ENCODE assay signal across 16 mouse cellular contexts in genomic region chr19:41759765-41760164, GRCm38 (mm10). TPM values are rescaled to one million over a fixed set of nuclear protein-coding genes. Genes with fewer than 3 reads are reported as not detected.
DNase-seq lines count a peak whose midpoint lies in the region; ATAC-seq and TF ChIP-seq lines count a peak whose summit lies in the region.
"Had no signal": no experiment of that assay in that cellular context is flagged by ENCODE, and none has a peak within 500 bp of the region (broad histone marks: within the 10 kb centered on the region; RNA-seq: fewer than 3 reads in every experiment).

No protein-coding gene starts in this region.

- H3K27me3 ChIP-seq in hindbrain, embryonic 15.5 days = 0 out of 2 replicates have a peak, but pooled peaks cover 4% of the 10 kb centered on the region
- H3K27me3 ChIP-seq in hindbrain, embryonic 11.5 days (ENCODE audit: control insufficient read depth, insufficient read depth, low read length) = no peaks in the 10 kb centered on the region
- no peaks in the 10 kb centered on the region for H3K27me3 ChIP-seq in midbrain, embryonic 14.5 days (ENCODE audit: control insufficient read depth, insufficient read depth, low read length)
- H3K27me3 ChIP-seq in midbrain, embryonic 11.5 days (ENCODE audit: control insufficient read depth, insufficient read depth, low read length) = no peaks in the 10 kb centered on the region
- no peaks in the 10 kb centered on the region for H3K27me3 ChIP-seq in midbrain, postnatal 0 days (ENCODE audit: insufficient read depth, low read length)
- H3K27me3 ChIP-seq in heart, embryonic 12.5 days (replicated peaks) = no peaks in the 10 kb centered on the region; the same call in 1 of the 2 replicates
- H3K27me3 ChIP-seq: liver, embryonic 13.5 days had no signal

- H3K9ac ChIP-seq in hindbrain, embryonic 15.5 days = no peak overlapping the region
- H3K9ac ChIP-seq in hindbrain, embryonic 11.5 days (ENCODE audit: low read depth, low read length) = no peak overlapping the region
- H3K9ac ChIP-seq in midbrain, embryonic 14.5 days (replicated peaks; ENCODE audit: low read length) = no peak overlapping the region
- no peak overlapping the region for H3K9ac ChIP-seq in midbrain, embryonic 11.5 days (ENCODE audit: low read length)
- H3K9ac ChIP-seq in midbrain, postnatal 0 days (replicated peaks; ENCODE audit: low read length, poor library complexity, severe bottlenecking) = no peak overlapping the region
- no peak overlapping the region for H3K9ac ChIP-seq in heart, embryonic 12.5 days
- H3K9ac ChIP-seq: liver, embryonic 13.5 days had no signal

- H3K27ac ChIP-seq in hindbrain, embryonic 15.5 days (replicated peaks) = no peak overlapping the region
- H3K27ac ChIP-seq in hindbrain, embryonic 11.5 days (ENCODE audit: low read depth, low read length) = no peak overlapping the region
- no peak overlapping the region for H3K27ac ChIP-seq in midbrain, embryonic 14.5 days (replicated peaks; ENCODE audit: low read depth, low read length)
- no peak overlapping the region for H3K27ac ChIP-seq in midbrain, embryonic 11.5 days (ENCODE audit: low read depth, low read length)
- no peak overlapping the region for H3K27ac ChIP-seq in midbrain, postnatal 0 days (ENCODE audit: low read depth, low read length)
- no peak overlapping the region for H3K27ac ChIP-seq in heart, embryonic 12.5 days (ENCODE audit: poor library complexity, severe bottlenecking)
- H3K27ac ChIP-seq: liver, embryonic 13.5 days had no signal

- no peaks in the 10 kb centered on the region for H3K4me1 ChIP-seq in hindbrain, embryonic 15.5 days (replicated peaks)
- peaks cover 3% of the 10 kb centered on the region; the same call in 1 of the 2 replicates for H3K4me1 ChIP-seq in hindbrain, embryonic 11.5 days (replicated peaks; ENCODE audit: control insufficient read depth, insufficient read depth, low read length)
- H3K4me1 ChIP-seq in midbrain, embryonic 14.5 days (ENCODE audit: control insufficient read depth, insufficient read depth, low read length) = no peaks in the 10 kb centered on the region
- no peaks in the 10 kb centered on the region for H3K4me1 ChIP-seq in midbrain, embryonic 11.5 days (ENCODE audit: control insufficient read depth, insufficient read depth, low read length)
- H3K4me1 ChIP-seq in midbrain, postnatal 0 days (ENCODE audit: insufficient read depth, low read length) = no peaks in the 10 kb centered on the region
- H3K4me1 ChIP-seq in heart, embryonic 12.5 days (replicated peaks) = no peaks in the 10 kb centered on the region
- H3K4me1 ChIP-seq: liver, embryonic 13.5 days had no signal

- no peaks in the 10 kb centered on the region for H3K9me3 ChIP-seq in hindbrain, embryonic 15.5 days
- H3K9me3 ChIP-seq in hindbrain, embryonic 11.5 days (ENCODE audit: control insufficient read depth, low read length) = no peaks in the 10 kb centered on the region
- no peaks in the 10 kb centered on the region for H3K9me3 ChIP-seq in midbrain, embryonic 14.5 days (ENCODE audit: control insufficient read depth, low read length)
- 0 out of 2 replicates have a peak, but pooled peaks cover 3% of the 10 kb centered on the region for H3K9me3 ChIP-seq in midbrain, embryonic 11.5 days (ENCODE audit: control insufficient read depth, low read length)
- H3K9me3 ChIP-seq in midbrain, postnatal 0 days (ENCODE audit: low read length) = no peaks in the 10 kb centered on the region
- H3K9me3 ChIP-seq in heart, embryonic 12.5 days (replicated peaks) = no peaks in the 10 kb centered on the region
- H3K9me3 ChIP-seq: G1E; liver, embryonic 13.5 days had no signal

- H3K4me2 ChIP-seq in hindbrain, embryonic 15.5 days = no peak overlapping the region
- H3K4me2 ChIP-seq in hindbrain, embryonic 11.5 days (replicated peaks; ENCODE audit: low read depth, low read length) = no peak overlapping the region
- no peak overlapping the region for H3K4me2 ChIP-seq in midbrain, embryonic 14.5 days (ENCODE audit: low read length)
- no peak overlapping the region for H3K4me2 ChIP-seq in midbrain, embryonic 11.5 days
- H3K4me2 ChIP-seq in midbrain, postnatal 0 days (ENCODE audit: low read depth, low read length, poor library complexity, severe bottlenecking) = no peak overlapping the region
- H3K4me2 ChIP-seq in heart, embryonic 12.5 days = no peak overlapping the region
- H3K4me2 ChIP-seq: liver, embryonic 13.5 days had no signal

- TF ChIP-seq CTCF in midbrain, postnatal 0 days (IDR thresholded peaks at IDR 0.05) = peak; percentile 71

- no peak overlapping the region for H3K4me3 ChIP-seq in hindbrain, embryonic 15.5 days
- H3K4me3 ChIP-seq in hindbrain, embryonic 11.5 days (ENCODE audit: low read depth, low read length) = no peak overlapping the region
- no peak overlapping the region for H3K4me3 ChIP-seq in midbrain, embryonic 14.5 days (replicated peaks; ENCODE audit: low read depth, low read length)
- H3K4me3 ChIP-seq in midbrain, embryonic 11.5 days (ENCODE audit: low read depth, low read length) = no peak overlapping the region
- no peak overlapping the region for H3K4me3 ChIP-seq in midbrain, postnatal 0 days (ENCODE audit: low read depth, low read length)
- H3K4me3 ChIP-seq in heart, embryonic 12.5 days = no peak overlapping the region
- H3K4me3 ChIP-seq: liver, embryonic 13.5 days had no signal

- no peaks in the 10 kb centered on the region for H3K36me3 ChIP-seq in hindbrain, embryonic 15.5 days
- H3K36me3 ChIP-seq in hindbrain, embryonic 11.5 days (ENCODE audit: control insufficient read depth, insufficient read depth, low read length) = no peaks in the 10 kb centered on the region
- H3K36me3 ChIP-seq in midbrain, embryonic 14.5 days (ENCODE audit: control insufficient read depth, insufficient read depth, low read length) = no peaks in the 10 kb centered on the region
- H3K36me3 ChIP-seq in midbrain, embryonic 11.5 days (ENCODE audit: control insufficient read depth, insufficient read depth, low read length) = no peaks in the 10 kb centered on the region
- H3K36me3 ChIP-seq in midbrain, postnatal 0 days (ENCODE audit: insufficient read depth, low read length) = no peaks in the 10 kb centered on the region
- H3K36me3 ChIP-seq in heart, embryonic 12.5 days = no peaks in the 10 kb centered on the region

- peak; percentile 19 for DNase-seq in adrenal gland, adult 2 months
- DNase-seq in adrenal gland, adult 18-20 months (ENCODE audit: low spot score in 2 of 2) = no peak
- DNase-seq in hindbrain, embryonic 11.5 days (ENCODE audit: low spot score) = no peak
- DNase-seq in midbrain, embryonic 14.5 days = peak; percentile 64
- DNase-seq in midbrain, embryonic 11.5 days (ENCODE audit: low spot score, missing footprints) = no peak
- DNase-seq in midbrain, postnatal 0 days (ENCODE audit: low spot score) = peak; percentile 58
- DNase-seq: B cell, adult 2 months; gastrocnemius, postnatal 36 days; liver, embryonic 13.5 days had no signal

- peak; percentile 18; the same call in 1 of the 2 replicates for ATAC-seq in hindbrain, embryonic 15.5 days (ENCODE audit: low FRiP score, low read depth)
- no peak for ATAC-seq in hindbrain, embryonic 11.5 days (ENCODE audit: low FRiP score)
- ATAC-seq in midbrain, embryonic 14.5 days (ENCODE audit: low FRiP score, low TSS enrichment) = no peak
- ATAC-seq in midbrain, embryonic 11.5 days (ENCODE audit: low FRiP score) = no peak
- ATAC-seq in midbrain, postnatal 0 days (ENCODE audit: low FRiP score) = no peak
- ATAC-seq in heart, embryonic 12.5 days (ENCODE audit: insufficient number of reproducible peaks, low FRiP score) = no peak
- ATAC-seq: inflammation-experienced regulatory T-cells, adult 6 months had no signal

- WGBS in hindbrain, embryonic 15.5 days = 79% methylated on average over 6 of the region's 6 CpGs
- WGBS in hindbrain, embryonic 11.5 days = 78% methylated on average over 6 of the region's 6 CpGs
- WGBS in midbrain, embryonic 14.5 days = 88% methylated on average over 6 of the region's 6 CpGs
- 85% methylated on average over 6 of the region's 6 CpGs for WGBS in midbrain, embryonic 11.5 days
- WGBS in midbrain, postnatal 0 days = 78% methylated on average over 6 of the region's 6 CpGs
- 81% methylated on average over 6 of the region's 6 CpGs for WGBS in heart, embryonic 12.5 days

RNA-seq across cellular contexts. Expression of gene Slit1, which starts 16.3 kb away (rescaled TPM):
- 10 to 100 TPM in 1 of 2 experiments, 1 to 10 TPM in 1; 2.9 to 18.1 TPM for total RNA-seq in adrenal gland, adult 2 months (2021)
- 11.9 and 17.9 TPM in 2 replicates for polyA plus RNA-seq in adrenal gland, adult 2 months (2012; rRNA removed)
- total RNA-seq in adrenal gland, adult 18-20 months (2021) = 1 to 10 TPM; 3.5 to 8.0 TPM
- 23.5 and 25.7 TPM in 2 replicates for polyA plus RNA-seq in hindbrain, embryonic 15.5 days (2015; fragmentation: Nextera tagmentation; extraction: Ambion mirVana)
- polyA plus RNA-seq in hindbrain, embryonic 11.5 days (2014; fragmentation: Nextera tagmentation; extraction: Ambion mirVana) = 13.8 and 22.8 TPM in 2 replicates
- polyA plus RNA-seq in midbrain, embryonic 14.5 days (2014; fragmentation: Nextera tagmentation; extraction: Ambion mirVana) = 20.6 and 27.9 TPM in 2 replicates
- polyA plus RNA-seq in midbrain, embryonic 11.5 days (2014; fragmentation: Nextera tagmentation; extraction: Ambion mirVana) = 8.8 and 10.2 TPM in 2 replicates
- total RNA-seq in midbrain, postnatal 0 days (2014; rRNA removed) = 72.3 and 74.2 TPM in 2 replicates
- 15.4 and 17.0 TPM in 2 replicates for polyA plus RNA-seq in midbrain, postnatal 0 days (2015; fragmentation: Nextera tagmentation; extraction: Ambion mirVana)
- polyA plus RNA-seq in heart, embryonic 12.5 days (2016; fragmentation: Nextera tagmentation; extraction: Ambion mirVana) = 0.04 and 0.13 TPM in 2 replicates
- total RNA-seq: monocyte, adult 5-6 weeks; neutrophil, adult 5-6 weeks had no signal
- polyA plus RNA-seq: heart, postnatal 0 days; inflammation-experienced regulatory T-cells, adult 6 months had no signal

RNA-seq across cellular contexts. Expression of gene Arhgap19, which starts 42.1 kb away (rescaled TPM):
- 1 to 10 TPM; 3.5 to 5.2 TPM for total RNA-seq in adrenal gland, adult 2 months (2021)
- polyA plus RNA-seq in adrenal gland, adult 2 months (2012; rRNA removed) = 0.83 TPM in 2 replicates
- total RNA-seq in adrenal gland, adult 18-20 months (2021) = 1 to 10 TPM; 4.2 to 4.8 TPM
- polyA plus RNA-seq in hindbrain, embryonic 15.5 days (2015; fragmentation: Nextera tagmentation; extraction: Ambion mirVana) = 5.8 and 6.6 TPM in 2 replicates
- polyA plus RNA-seq in hindbrain, embryonic 11.5 days (2014; fragmentation: Nextera tagmentation; extraction: Ambion mirVana) = 31.5 and 33.3 TPM in 2 replicates
- polyA plus RNA-seq in midbrain, embryonic 14.5 days (2014; fragmentation: Nextera tagmentation; extraction: Ambion mirVana) = 4.7 and 8.5 TPM in 2 replicates
- polyA plus RNA-seq in midbrain, embryonic 11.5 days (2014; fragmentation: Nextera tagmentation; extraction: Ambion mirVana) = 36.6 and 38.8 TPM in 2 replicates
- 4.5 and 5.7 TPM in 2 replicates for total RNA-seq in midbrain, postnatal 0 days (2014; rRNA removed)
- polyA plus RNA-seq in midbrain, postnatal 0 days (2015; fragmentation: Nextera tagmentation; extraction: Ambion mirVana) = 2.5 and 2.9 TPM in 2 replicates
- polyA plus RNA-seq in heart, embryonic 12.5 days (2016; fragmentation: Nextera tagmentation; extraction: Ambion mirVana) = 17.8 and 19.5 TPM in 2 replicates

Comparison
In these comparisons a context has a peak if more than half of its experiments do, and no peak if none do; other contexts are left out.
1. DNase-seq: peak in adrenal gland, adult 2 months (single experiment), midbrain, embryonic 14.5 days (single experiment) and midbrain, postnatal 0 days (single experiment); none in adrenal gland, adult 18-20 months (0 of 2), hindbrain, embryonic 11.5 days (single experiment) and midbrain, embryonic 11.5 days (single experiment).